Mouse (Mus musculus) frontal cortex, postnatal 36 days (tissue): ENCODE results near the gene Sipa1l1.
A peak's percentile ranks its signal among the peaks of the same experiment; 100 is the strongest.

ENCODE experiments used
- DNase-seq, 2 experiments: peaks; one replicate each; pipeline ENCODE4 v3.0.0; 2022; ENCODE audit warnings: low spot score in 2 of 2

The Sipa1l1 gene

DNA sequence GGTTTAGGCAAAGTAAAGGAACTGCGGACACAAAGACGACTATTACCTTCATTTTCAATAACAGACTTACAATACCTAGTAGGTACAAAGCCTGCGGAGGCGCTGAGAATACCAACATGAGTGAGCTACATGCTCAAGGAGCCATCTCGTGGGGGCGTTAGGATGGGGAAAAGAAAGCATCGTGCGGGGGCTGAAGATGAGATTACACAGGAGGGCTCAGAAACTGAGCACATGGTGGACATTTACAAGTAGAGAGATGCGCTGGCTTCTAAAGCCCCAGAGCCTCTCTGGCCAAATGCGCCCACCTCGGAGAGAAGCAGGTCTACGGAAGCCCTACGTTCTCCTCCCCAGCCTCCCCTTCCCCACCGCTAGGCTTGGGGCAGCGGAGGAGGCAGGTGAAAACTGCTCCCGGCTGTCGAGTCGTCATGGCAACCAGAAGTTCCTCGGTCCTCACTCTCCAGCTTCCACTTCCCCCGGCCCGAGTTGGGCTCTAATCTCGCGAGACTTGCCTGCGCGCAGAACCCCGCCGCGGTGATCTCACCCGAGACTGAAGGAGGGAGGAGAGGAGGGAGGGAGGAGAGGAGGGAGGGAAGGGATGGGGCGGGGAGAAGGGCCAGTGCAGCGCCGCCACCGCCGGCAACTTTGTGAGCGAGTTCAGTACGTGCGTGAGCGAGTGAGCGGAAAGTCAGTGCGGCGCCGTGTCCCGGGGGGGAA lies at the start of gene Sipa1l1:
Gene Sipa1l1, plus strand, starts transcription at position 501 of the 714 bp plus-strand sequence.
- DNase-seq: peak; percentile 94 to 95

DNA sequence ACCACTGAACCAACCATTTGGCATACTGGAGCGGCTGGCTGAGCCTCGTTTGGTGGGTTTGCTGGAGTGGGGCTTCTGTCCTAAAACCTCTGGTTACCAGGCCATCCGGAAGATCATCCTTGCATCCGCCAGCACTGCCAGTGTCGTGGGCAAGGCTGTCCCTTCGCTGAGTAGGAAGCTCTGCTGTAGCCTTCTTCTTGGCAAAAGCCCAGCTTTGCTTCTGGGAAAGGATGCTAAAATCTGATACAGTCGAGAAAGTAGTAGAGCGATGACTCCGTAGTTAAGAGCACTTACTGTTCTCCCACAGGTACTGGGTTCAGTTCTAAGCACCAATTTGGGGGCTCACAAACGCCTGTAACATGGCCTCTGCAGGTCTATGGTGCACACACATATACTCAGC lies 47.2 kb upstream of the Sipa1l1 start:
- peak; percentile 27 to 44 for DNase-seq

DNA sequence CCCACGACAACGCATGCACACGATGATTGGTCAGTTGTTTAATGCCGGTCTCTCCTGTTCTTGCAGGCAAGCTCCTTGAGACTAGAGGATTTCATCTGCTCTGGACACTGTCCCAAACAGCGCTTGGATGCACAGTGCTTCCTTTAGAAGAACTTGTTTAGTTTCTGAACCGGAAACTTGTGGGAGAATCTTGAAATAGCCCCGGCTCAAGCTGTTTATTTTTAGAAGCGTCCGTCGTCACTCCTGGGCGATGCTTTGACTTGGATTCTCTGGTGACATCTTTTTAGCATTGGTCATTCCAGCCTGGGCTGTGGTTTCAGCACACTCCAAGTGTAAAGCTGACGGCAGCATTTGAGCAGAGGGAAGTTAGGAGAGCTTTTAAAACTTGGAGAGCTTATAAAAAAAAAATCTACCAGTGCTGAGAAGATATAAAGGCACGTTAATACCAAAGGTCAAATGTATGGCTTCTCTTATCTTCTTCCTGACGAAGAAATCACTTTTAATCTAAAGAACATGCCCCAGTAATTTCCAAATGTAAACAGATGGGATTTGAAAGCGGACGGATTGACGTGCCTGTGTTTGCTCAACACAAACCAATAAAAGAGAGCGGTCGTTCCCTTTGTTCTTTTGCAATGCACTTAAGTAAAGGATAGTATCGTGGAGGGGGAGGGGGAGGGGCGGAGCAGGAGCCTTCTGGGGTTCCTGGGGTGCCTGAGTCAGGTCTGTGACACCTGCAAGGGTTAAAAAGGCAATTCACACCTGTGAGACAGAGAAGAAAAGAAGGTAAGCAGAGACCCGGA lies 46.5 kb upstream of the Sipa1l1 start:
- DNase-seq: peak; percentile 13 to 37

DNA sequence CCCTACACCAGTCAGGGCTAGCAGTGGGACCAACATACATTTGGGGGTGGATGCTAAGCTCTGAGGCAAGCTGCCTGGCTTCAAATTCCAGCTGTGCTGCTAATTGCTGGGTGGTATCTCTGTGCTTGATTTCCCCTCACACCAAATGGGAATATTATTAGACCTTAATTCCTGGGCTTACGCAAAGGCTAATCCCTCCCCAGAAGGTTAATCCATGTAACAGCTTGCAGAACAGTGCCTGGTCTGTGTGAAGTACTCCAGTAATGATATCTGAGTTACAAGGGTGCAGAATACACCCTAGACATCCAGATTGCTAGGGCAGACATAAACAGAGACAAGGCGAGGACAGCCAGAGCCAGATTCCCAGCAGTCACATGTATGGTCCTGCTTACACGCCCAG lies 42.3 kb upstream of the Sipa1l1 start:
- no peak for DNase-seq

DNA sequence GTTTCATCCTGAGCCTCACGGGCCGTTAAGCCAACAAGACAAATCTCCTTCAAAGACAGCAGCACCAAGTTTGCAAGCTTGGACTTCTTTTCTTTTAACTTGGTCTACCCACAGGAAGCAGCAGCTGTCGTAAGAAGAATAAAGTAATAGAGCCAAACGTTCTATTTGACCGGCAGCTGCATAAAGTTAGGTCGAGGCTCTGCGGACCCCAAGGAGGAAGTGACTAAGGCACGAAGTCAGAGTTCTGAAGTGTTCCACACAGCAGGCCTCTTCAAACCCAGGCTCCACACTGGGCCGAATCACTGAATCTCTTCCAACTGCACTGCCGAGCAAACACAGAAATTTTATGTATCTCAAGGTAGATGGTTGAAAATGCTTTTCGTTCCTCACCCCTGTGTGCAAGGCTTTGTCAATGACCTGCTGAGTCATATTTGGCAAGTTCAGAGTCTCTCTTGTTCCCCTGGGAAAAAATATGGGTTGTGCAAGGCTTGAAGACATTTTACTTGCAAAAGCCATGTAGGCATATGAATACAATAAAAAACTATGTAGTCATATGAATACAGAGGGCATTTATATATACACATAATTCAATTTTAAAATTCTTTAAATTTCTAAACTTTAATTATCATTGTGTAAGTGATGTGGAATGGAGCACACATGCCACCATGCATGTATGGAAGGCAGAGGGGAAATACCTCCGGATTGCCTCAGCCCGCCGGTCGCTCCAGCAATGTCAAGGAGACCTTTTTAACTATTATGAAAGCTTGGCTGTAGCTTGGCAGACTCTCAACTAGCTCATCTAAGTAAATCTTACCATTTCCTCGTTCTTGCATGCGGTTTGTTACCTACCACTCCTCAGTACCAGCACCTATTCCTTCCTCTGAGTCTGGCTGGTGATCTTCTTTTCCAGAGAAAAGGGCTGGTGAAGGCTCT lies 29.6 kb upstream of the Sipa1l1 start:
- DNase-seq: no peak

DNA sequence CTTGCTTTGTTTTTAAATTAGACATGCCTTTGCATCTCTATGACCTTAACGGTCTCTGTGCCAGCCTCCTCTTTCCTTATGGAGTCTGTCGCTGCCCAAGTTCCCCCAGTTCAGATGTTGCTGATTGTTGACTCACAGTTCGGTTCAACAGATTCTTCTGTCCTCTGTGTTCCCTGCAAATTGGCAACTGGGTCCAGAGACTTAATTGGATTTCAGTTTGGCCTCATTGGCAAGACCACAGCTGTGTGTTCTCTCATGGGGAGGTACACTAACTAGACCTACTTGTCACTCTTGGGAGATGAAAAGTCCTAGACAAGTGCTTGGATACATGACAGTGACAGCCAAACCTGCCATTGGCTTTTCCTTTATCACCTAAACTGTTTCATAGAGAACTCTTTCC lies 25.7 kb upstream of the Sipa1l1 start:
- DNase-seq: no peak

DNA sequence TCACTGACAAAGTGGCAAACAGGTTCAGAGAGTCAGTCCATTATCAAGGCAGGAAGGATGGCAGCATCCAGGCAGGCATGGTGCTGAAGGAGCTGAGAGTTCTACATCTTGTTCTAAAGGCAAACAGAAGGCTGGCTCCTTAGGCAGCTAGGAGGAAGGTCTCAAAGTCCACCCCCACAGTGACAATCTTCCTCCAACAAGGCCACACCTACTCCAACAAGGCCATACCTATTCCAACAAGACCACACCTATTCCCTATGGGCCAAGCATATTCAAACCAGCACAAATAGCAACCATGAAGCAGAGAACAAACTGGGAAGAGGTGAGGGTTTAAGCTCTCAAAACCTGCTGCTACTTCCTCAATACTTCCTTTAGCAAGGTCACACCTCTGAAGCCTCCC lies 23.9 kb upstream of the Sipa1l1 start:
- DNase-seq: no peak

DNA sequence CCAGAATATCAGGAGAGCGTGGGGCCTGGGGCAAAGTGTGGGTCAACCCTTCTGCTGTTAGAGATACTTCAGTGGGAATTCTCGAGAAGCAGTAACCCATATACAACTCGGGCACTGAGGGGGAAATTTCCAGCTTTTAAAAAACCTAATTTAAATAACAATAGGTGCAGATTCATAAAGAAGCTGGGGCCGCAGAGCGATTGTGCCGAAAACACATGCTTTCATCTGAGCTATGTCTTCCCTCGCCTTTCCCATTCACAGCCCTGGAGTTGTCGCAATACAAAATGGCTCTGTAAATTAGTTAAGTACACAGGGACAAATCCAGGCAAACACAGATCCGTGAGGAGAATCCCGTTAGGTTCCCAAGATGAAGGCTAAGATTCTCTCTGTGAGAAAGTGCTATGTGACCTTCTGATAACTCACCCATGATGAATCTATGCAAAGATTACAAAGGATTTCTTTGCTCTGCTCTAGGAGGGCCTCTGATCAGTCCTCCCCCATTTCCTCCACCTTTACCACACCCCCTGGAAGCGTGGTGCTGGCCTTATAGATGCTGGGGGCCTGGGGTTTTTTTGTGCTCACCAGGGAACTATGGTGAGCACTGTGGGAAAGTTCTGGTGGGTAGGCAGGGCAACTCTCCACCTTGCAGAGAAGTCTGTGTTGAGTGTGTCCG lies 22.0 kb upstream of the Sipa1l1 start:
- DNase-seq: no peak

DNA sequence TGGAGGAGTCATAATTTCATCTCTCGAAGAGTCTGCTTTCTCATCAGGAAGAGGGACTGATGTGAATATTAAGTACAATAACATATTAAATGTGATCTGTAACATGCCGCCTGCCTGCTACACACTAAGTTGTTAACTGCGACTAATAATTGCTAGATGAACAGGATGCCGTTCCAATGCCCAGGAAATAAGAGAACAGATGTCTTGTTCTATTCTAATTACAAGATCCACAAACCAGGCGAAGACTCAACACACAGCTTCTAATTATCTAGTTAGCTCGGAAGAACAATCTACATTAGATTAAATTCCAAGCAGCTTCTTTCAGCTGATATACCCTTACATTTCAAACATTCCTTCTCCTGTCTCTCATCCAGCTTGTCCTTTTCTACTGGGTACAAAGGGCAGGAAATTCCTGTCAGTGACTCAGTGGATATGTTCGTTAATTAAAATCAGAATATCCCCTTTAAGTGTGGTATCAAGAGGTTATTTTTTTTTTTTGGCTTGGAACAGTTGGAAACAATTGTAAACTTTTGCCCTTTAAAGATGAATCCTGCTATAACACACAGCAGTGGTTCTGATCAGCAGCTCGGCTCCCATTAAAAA lies 20.7 kb upstream of the Sipa1l1 start:
- no peak for DNase-seq

DNA sequence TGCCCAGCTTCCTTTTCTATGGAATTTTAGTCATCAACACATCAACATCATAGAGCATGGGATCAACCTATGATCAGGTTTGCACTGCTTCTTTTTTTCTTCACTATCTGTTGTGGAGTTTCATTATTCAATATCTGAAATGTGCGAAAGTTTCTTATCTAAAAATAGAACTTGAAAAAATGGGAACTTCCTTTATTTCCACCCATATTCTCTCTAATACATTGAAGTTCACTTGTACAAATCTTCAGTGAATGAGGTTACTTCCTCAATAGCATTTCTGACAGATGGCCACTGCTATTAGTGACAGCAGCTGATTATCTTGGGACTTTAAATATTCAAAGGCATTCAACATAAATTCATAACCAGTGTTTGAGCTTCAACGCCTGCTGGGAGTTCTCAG lies 18.1 kb upstream of the Sipa1l1 start:
- DNase-seq: no peak

DNA sequence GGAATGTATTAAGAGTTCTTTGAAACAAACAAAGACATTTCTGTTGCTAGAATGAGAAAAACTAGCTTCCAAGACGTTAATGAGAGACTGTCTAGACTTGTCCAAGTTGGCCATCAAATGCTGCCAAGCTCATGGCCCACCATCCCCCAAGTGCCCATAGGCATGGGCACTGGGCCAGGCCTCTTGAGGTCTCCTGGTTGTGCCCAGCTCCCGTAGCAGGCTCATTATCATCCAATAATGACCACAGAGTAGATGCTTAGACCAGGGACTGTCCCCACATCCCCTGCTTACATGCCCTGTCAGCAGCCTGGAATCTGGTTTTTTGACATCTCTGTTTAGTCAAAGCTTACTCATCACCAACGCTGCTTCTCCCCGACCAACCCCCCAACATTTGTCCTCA lies 14.6 kb upstream of the Sipa1l1 start:
- DNase-seq: no peak

DNA sequence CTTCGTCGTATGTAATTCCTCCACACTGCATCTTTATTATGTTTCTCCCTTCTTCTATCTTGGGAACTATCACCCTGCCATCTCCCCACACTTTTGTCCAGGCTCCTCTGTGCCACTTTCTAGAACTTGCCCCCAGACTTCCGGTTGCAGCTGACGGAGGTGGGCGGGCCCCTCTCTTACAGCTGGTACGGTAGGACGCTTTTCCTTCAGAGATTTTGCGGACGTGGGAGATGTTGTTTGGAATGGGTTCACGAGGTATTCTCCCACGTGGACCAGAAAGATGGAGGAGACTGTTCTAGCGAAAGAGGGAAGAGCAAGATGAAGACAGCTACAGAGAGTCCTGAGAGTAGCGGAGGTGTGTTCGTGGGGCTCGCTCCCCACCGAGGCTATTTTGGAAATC lies 10.6 kb upstream of the Sipa1l1 start:
- DNase-seq: peak; percentile 40 to 42

DNA sequence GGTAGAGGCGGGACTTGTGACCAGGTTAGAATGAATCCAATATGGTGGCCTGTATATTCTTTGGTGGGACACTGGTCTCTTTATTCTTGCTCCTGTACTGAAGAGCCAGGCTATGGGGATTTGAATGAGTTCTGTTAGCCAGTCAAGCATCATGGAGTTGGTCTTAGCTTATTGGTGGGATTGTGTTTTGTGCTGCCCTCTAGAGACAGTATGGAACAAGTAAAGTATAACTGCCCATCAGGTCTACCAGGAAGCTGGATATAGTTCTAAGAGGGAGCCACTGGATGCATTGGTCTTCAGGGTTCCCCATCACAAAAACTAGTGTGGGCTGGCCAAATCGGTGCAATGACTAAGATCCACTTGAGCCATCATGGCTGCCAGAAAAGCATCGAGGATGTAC lies 9.7 kb upstream of the Sipa1l1 start:
- DNase-seq: no peak

DNA sequence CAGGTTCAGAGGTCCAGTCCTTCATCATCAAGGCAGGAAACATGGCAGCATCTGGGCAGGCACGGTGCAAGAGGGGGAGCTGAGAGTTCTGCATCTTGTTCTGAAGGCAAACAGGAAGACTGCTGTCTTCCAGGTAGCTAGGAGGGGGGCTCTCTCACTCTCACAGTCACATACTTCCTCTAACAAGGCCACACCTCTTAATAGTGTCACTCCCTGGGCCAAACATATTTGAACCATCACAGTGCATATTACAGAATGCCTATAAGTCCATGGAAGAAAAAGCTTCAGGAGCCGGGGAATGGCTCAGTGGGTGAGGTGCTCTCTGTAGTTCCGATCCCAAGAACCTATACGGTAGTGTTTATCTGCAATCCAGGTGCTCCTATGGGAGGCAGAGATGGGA lies 3.5 kb upstream of the Sipa1l1 start:
- no peak for DNase-seq

DNA sequence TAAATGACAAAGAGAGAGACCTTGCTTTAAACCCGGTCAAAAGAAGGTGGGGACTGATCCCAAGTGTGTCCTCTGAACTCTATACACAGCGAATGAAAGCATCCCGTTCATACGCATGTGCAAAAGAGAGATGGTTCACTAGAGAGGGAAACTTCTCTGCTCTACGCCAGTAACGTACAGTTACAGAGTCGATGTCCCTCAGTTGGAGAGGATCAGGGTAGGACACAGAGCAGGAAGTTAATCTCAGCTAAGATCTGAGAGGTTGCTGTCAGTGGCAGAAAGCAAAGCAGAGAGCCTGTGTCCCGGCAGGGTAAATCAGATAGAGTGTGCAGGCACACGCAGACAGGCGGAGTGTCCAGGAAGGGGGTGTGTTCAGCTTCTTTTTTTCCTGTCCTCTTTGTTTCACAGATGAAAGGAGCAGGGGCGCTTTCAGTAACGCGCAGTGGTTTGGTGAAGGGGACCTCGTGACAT lies 3.0 kb upstream of the Sipa1l1 start:
- DNase-seq: no peak

DNA sequence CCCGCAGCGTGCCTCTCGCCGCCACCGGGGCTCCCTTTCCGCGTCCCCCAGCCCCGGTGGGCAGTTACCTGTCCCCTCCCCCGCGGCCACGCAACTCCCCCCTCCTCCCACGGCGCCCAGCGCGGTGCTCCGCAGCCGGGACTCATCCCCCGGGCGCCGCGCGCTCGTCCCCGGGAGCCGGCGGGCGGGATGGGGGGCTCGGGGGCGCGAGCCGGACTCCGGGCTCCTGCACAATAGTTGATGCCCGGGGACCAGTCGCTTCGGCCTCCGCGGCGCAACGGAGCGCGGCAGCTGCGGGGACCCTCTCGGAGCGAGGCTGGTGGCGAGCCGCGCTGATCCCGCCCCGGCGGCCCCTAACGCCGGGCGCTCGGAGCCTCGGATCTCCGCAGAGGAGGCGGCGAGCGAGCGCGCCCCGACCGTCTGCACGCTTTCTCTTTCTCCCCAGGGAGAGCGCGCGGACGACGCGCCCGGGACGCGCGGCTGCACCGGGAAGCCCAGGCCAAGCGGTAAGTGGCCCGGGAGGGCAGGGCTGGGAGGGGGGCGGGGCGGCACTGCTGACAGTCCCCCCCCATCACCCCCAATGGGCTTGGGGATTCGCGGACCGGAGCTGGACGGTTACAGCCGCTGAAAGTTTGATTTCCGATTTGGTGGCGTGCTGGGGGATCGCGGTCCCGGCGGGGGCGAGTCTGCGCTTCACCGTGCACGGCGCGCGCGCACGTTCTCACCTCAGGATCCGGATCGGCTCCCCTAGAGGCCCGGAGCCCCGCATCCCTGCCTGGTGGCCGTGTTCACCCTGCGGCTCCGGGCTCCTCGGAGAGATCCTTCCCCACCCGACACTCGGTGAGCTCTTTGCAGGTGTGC lies 681 bp downstream of the Sipa1l1 start:
- DNase-seq: peak; percentile 73 to 78

DNA sequence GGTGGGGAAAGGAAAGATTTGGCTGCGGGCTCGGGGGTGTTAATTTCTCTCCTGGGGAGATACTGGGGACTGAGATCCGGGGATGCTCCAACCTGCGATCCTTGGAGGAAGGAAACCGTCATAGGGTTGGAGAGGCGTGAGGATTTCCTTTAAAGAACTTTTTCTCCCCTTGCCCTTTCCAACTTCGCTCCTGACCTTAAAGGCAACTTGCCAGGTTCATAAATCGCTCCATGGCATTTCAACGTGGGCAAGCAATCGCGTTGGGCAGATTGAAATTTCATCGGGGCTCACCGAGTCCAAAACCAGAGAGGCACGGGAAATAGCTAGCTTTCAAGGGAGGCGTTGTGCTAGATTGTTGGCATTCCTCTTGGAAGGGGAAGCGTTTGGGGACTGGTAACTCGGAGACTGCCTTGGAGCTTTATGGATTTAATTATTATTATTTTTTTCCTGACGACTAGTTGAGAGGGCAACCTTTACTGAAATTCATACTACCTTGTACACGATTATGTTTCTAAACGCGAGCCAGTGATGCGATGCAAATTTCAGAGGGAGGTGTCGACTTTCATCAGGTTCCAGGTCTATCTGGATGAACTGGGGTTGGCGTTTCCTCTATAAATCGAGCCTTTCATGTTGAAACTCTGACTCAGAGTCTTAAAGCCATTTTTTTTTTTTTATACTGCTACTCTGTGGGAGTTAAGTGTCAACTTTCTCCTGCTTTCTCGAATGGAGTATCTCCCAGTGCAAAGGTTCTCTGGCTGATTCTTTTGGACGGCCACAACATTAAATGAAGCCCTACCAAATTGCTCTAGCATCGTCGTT lies 1.6 kb downstream of the Sipa1l1 start:
- DNase-seq: peak in 1 of 2 experiments; percentile 33

DNA sequence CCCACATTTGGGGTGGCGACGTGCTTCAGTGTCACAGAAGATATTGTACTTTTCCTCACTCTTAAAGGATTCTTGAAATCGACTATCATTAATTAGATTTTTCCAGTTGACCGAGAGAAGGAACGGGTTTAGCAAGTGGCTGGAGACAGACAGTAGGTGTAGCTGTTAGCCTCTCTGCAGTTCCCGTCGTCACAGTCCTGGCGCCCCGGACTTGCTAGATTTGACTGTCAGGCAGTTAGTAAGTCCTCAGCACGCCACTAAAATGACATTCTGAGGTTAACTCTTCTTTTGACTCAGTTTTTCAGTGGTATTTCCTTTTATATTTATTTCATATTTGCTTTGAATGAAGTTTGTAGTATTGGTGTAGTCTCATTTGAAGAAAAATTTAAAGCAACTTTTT lies 2.5 kb downstream of the Sipa1l1 start:
- peak in 1 of 2 experiments; percentile 65 for DNase-seq

DNA sequence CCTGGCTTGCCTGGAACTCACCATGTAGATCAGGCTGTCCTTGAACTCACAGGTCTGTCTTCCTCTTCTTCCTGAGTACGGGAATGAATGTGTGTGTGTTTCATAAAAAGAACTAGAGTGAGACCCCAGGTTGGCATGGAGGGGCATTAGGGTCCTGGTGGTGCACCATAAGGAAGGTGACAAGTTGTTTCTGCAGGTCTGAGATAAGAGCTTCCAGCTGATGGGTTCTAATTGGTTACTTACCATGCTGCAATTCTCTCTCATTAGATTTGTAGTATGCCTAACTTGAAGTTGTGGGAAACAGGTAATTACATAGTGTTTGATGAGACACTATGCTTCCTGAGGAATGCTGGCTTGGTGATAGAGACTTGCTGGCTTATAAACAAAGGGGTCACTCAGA lies 4.5 kb downstream of the Sipa1l1 start:
- DNase-seq: no peak
